Mouse (Mus musculus) heart, embryonic 15.5 days (tissue): ENCODE data around the gene Gmppa. TPM values are rescaled to one million over a fixed set of nuclear protein-coding genes. Genes with fewer than 3 reads are reported as not detected.

Experiments
- ATAC-seq: fragments of 200-750 bp; cut with Nextera tagmentation; replicated peaks from 2 replicates; pipeline ENCODE4 v1.8.0; 2017; ENCODE audit warnings: low read depth, moderate TSS enrichment; ENCODE audit not compliant: insufficient number of reproducible peaks, insufficient read depth, low FRiP score
- H3K27ac ChIP-seq: fragments of 300-500 bp; sonication (generic); 2 replicates; pipeline ENCODE4 v1.5.1; 2015; ENCODE audit warnings: mild to moderate bottlenecking, inconsistent platforms
- H3K27me3 ChIP-seq: fragments of 300-500 bp; sonication (generic); 2 replicates; pipeline ENCODE4 v1.6.1; 2015; ENCODE audit warnings: inconsistent platforms
- H3K36me3 ChIP-seq: fragments of 300-500 bp; sonication (generic); 2 replicates; pipeline ENCODE4 v1.6.1; 2015; ENCODE audit warnings: mild to moderate bottlenecking, inconsistent platforms
- H3K4me1 ChIP-seq: fragments of 300-500 bp; sonication (generic); replicated peaks from 2 replicates; pipeline ENCODE4 v1.6.1; 2015; ENCODE audit warnings: inconsistent platforms
- H3K4me2 ChIP-seq: fragments of 300-500 bp; sonication (generic); 2 replicates; pipeline ENCODE4 v1.6.1; 2015; ENCODE audit warnings: inconsistent platforms, mild to moderate bottlenecking, moderate library complexity
- H3K4me3 ChIP-seq: fragments of 300-500 bp; sonication (generic); 2 replicates; pipeline ENCODE4 v1.5.1; 2015; ENCODE audit warnings: mild to moderate bottlenecking, inconsistent platforms
- H3K9ac ChIP-seq: fragments of 300-500 bp; sonication (generic); 2 replicates; pipeline ENCODE4 v1.6.1; 2015; ENCODE audit warnings: mild to moderate bottlenecking, inconsistent platforms
- H3K9me3 ChIP-seq: fragments of 300-500 bp; sonication (generic); replicated peaks from 2 replicates; pipeline ENCODE4 v1.6.1; 2016; ENCODE audit warnings: inconsistent platforms
- WGBS: fragments of 180-500 bp; shearing (Covaris S2); methylation state at CpG from one replicate; pipeline ENCODE4 v1.1.7; 2015; ENCODE audit warnings: mixed read lengths; 5-methylcytosine and 5-hydroxymethylcytosine counted together
- polyA plus RNA-seq: library from polyadenylated mRNA; unstranded; fragments of >200 nt; fragmentation: Nextera tagmentation; extraction: Ambion mirVana; gene quantifications from 2 replicates; pipeline ENCODE4 v1.2.1, GENCODE M21; 2015

The Gmppa gene
- polyA plus RNA-seq, 1 experiment from 2014 or later, result 63.9 TPM

GRCm38 (mm10) chr1:75477264-75477965, 41.7 kb downstream of the Gmppa start:
- peaks cover 28% of the 10 kb centered on the region for H3K4me1 ChIP-seq
- ATAC-seq, result no peak
- peak overlapping the region; percentile 91 for H3K4me2 ChIP-seq
- no peaks in the 10 kb centered on the region for H3K9me3 ChIP-seq
- H3K4me3 ChIP-seq, result peak overlapping the region; percentile 85
- peaks cover 22% of the 10 kb centered on the region for H3K36me3 ChIP-seq
- H3K9ac ChIP-seq, result no peak overlapping the region
- 12% methylated on average over 35 of the region's 35 CpGs for WGBS
- H3K27me3 ChIP-seq, result peaks cover 70% of the 10 kb centered on the region
- H3K27ac ChIP-seq, result no peak overlapping the region

GRCm38 (mm10) chr1:75477966-75478290, 42.2 kb downstream of the Gmppa start:
- peaks cover 22% of the 10 kb centered on the region for H3K36me3 ChIP-seq
- no peak overlapping the region for H3K27ac ChIP-seq
- peaks cover 70% of the 10 kb centered on the region for H3K27me3 ChIP-seq
- peak overlapping the region; percentile 85 for H3K4me3 ChIP-seq
- peaks cover 30% of the 10 kb centered on the region for H3K4me1 ChIP-seq
- peak overlapping the region; percentile 91 for H3K4me2 ChIP-seq
- ATAC-seq, result no peak
- 48% methylated on average over 3 of the region's 3 CpGs for WGBS
- H3K9me3 ChIP-seq, result no peaks in the 10 kb centered on the region
- no peak overlapping the region for H3K9ac ChIP-seq

GRCm38 (mm10) chr1:75478497-75478896, 42.8 kb downstream of the Gmppa start:
- H3K36me3 ChIP-seq, result peaks cover 22% of the 10 kb centered on the region
- peak overlapping the region; percentile 92 for H3K27ac ChIP-seq
- peaks cover 30% of the 10 kb centered on the region for H3K4me1 ChIP-seq
- peaks cover 70% of the 10 kb centered on the region for H3K27me3 ChIP-seq
- H3K9ac ChIP-seq, result peak overlapping the region; percentile 74
- WGBS, result under 1% methylated on average over 19 of the region's 25 CpGs
- H3K4me3 ChIP-seq, result peak overlapping the region; percentile 85
- no peak; the same call in 1 of the 2 replicates for ATAC-seq
- no peaks in the 10 kb centered on the region for H3K9me3 ChIP-seq
- peak overlapping the region; percentile 91 for H3K4me2 ChIP-seq

- under 1% methylated on average over 53 of the region's 76 CpGs for WGBS
These were observed 43.3 kb downstream of the Gmppa start, which contains the start of the genes Chpf and Tmem198 for GRCm38 (mm10) chr1:75478916-75479634. TSS of gene Chpf (minus strand) at chr1:75479307. TSS of gene Tmem198 (plus strand) at chr1:75479532.

GRCm38 (mm10) chr1:75479635-75479989, 43.9 kb downstream of the Gmppa start:
- H3K9ac ChIP-seq, result no peak overlapping the region
- peaks cover 76% of the 10 kb centered on the region for H3K27me3 ChIP-seq
- ATAC-seq, result no peak

More at GRCm38 (mm10) chr1:75478916-75479634, 43.3 kb downstream of the Gmppa start, which contains the start of the genes Chpf and Tmem198:
- Histone ChIP-seq H3K27me3 (peaks cover 74% of the 10 kb centered on the region), H3K4me3 (peak within 1 kb of the TSS; percentile 85), H3K9me3 (no peaks in the 10 kb centered on the region), H3K27ac (peak within 1 kb of the TSS; percentile 92), H3K36me3 (peaks cover 20% of the 10 kb centered on the region), H3K4me2 (peak within 1 kb of the TSS; percentile 91), H3K4me1 (peaks cover 30% of the 10 kb centered on the region), H3K9ac (peak within 1 kb of the TSS; percentile 74)
- peak; percentile 90 for ATAC-seq

GRCm38 (mm10) chr1:75480036-75480435, 44.3 kb downstream of the Gmppa start:
- Histone ChIP-seq H3K27me3 (peaks cover 76% of the 10 kb centered on the region), H3K36me3 (peaks cover 14% of the 10 kb centered on the region), H3K9ac (no peak overlapping the region), H3K4me3 (peak overlapping the region; percentile 85), H3K4me2 (peak overlapping the region; percentile 91), H3K27ac (no peak overlapping the region), H3K9me3 (no peaks in the 10 kb centered on the region), H3K4me1 (peaks cover 30% of the 10 kb centered on the region)
- ATAC-seq, result no peak
- WGBS, result 24% methylated on average over 13 of the region's 13 CpGs

More at GRCm38 (mm10) chr1:75479635-75479989, 43.9 kb downstream of the Gmppa start:
- Histone ChIP-seq H3K27ac (peak overlapping the region; percentile 92; the same call in 1 of the 2 replicates), H3K9me3 (no peaks in the 10 kb centered on the region), H3K4me1 (peaks cover 30% of the 10 kb centered on the region), H3K36me3 (peaks cover 17% of the 10 kb centered on the region), H3K4me3 (peak overlapping the region; percentile 85), H3K4me2 (peak overlapping the region; percentile 91)
- 2% methylated on average over 21 of the region's 24 CpGs for WGBS

- H3K4me1 ChIP-seq, result peaks cover 30% of the 10 kb centered on the region
- ATAC-seq, result no peak
- H3K9ac ChIP-seq, result no peak overlapping the region
- H3K4me2 ChIP-seq, result no peak overlapping the region
- peaks cover 76% of the 10 kb centered on the region for H3K27me3 ChIP-seq
- 82% methylated on average over 7 of the region's 7 CpGs for WGBS
- no peak overlapping the region for H3K27ac ChIP-seq
- peaks cover 14% of the 10 kb centered on the region for H3K36me3 ChIP-seq
- H3K9me3 ChIP-seq, result no peaks in the 10 kb centered on the region
- no peak overlapping the region for H3K4me3 ChIP-seq
These were observed 45.0 kb downstream of the Gmppa start for GRCm38 (mm10) chr1:75480735-75481134.

GRCm38 (mm10) chr1:75486561-75486960, 50.8 kb downstream of the Gmppa start:
- WGBS, result 35% methylated on average over 24 of the region's 24 CpGs
- H3K27ac ChIP-seq, result no peak overlapping the region
- ATAC-seq, result no peak
- no peak overlapping the region for H3K4me3 ChIP-seq
- H3K9ac ChIP-seq, result no peak overlapping the region
- peaks cover 24% of the 10 kb centered on the region for H3K4me1 ChIP-seq
- peaks cover 54% of the 10 kb centered on the region for H3K36me3 ChIP-seq
- no peaks in the 10 kb centered on the region for H3K9me3 ChIP-seq
- H3K4me2 ChIP-seq, result peak overlapping the region; percentile 75; the same call in 1 of the 2 replicates
- H3K27me3 ChIP-seq, result peaks cover 74% of the 10 kb centered on the region

- peak overlapping the region; percentile 75 for H3K4me2 ChIP-seq
- peaks cover 59% of the 10 kb centered on the region for H3K36me3 ChIP-seq
- peaks cover 24% of the 10 kb centered on the region for H3K4me1 ChIP-seq
- ATAC-seq, result no peak
- H3K4me3 ChIP-seq, result peak overlapping the region; percentile 46
- H3K27me3 ChIP-seq, result peaks cover 72% of the 10 kb centered on the region
- H3K9ac ChIP-seq, result no peak overlapping the region
- H3K9me3 ChIP-seq, result no peaks in the 10 kb centered on the region
- 21% methylated on average over 13 of the region's 13 CpGs for WGBS
- H3K27ac ChIP-seq, result no peak overlapping the region
These were observed 51.3 kb downstream of the Gmppa start for GRCm38 (mm10) chr1:75487040-75487404.

GRCm38 (mm10) chr1:75487405-75488161, 51.9 kb downstream of the Gmppa start:
- peaks cover 65% of the 10 kb centered on the region for H3K36me3 ChIP-seq
- 0 out of 2 replicates have a peak overlapping the region, but pooled peaks have one; percentile 24 for H3K9ac ChIP-seq
- peaks cover 68% of the 10 kb centered on the region for H3K27me3 ChIP-seq
- peak overlapping the region; percentile 46 for H3K4me3 ChIP-seq
- peak overlapping the region; percentile 75 for H3K4me2 ChIP-seq
- H3K4me1 ChIP-seq, result peaks cover 24% of the 10 kb centered on the region
- peak; percentile 43 for ATAC-seq
- H3K9me3 ChIP-seq, result no peaks in the 10 kb centered on the region
- no peak overlapping the region for H3K27ac ChIP-seq
- 3% methylated on average over 62 of the region's 62 CpGs for WGBS
